Mouse (Mus musculus) ES-Bruce4 (cell line): ENCODE measurements at regions not wholly inside any gene's neighbourhood (a gene's known extent, or its start where the extent isn't known, plus 50 kb on each side); places are given as distances from the start of the nearest gene placed in this dataset.
A peak's percentile ranks its signal among the peaks of the same experiment; 100 is the strongest.

Experiments used
- H3K27ac ChIP-seq: 2 replicates; pipeline ENCODE4 v1.5.1; 2012; ENCODE audit warnings: low read length, inconsistent platforms; ENCODE audit not compliant: insufficient read depth
- H3K27me3 ChIP-seq: 2 replicates; pipeline ENCODE4 v1.6.1; 2012; ENCODE audit warnings: mild to moderate bottlenecking, low read length, inconsistent platforms; ENCODE audit not compliant: control insufficient read depth, poor library complexity, insufficient read depth, severe bottlenecking
- H3K36me3 ChIP-seq: 2 replicates; pipeline ENCODE4 v1.6.1; 2012; ENCODE audit warnings: inconsistent platforms, mild to moderate bottlenecking, low read length, moderate library complexity; ENCODE audit not compliant: control insufficient read depth, poor library complexity, insufficient read depth, severe bottlenecking
- H3K4me1 ChIP-seq: one replicate; pipeline ENCODE4 v1.8.1; 2011; ENCODE audit warnings: low read length; ENCODE audit not compliant: control insufficient read depth, insufficient read depth
- H3K4me3 ChIP-seq: 2 replicates; pipeline ENCODE4 v1.5.1; 2011; ENCODE audit warnings: low read depth, mild to moderate bottlenecking, low read length
- H3K9ac ChIP-seq: 2 replicates; pipeline ENCODE4 v1.6.1; 2012; ENCODE audit warnings: low read depth, mild to moderate bottlenecking, inconsistent platforms; ENCODE audit not compliant: poor library complexity, severe bottlenecking
- H3K9me3 ChIP-seq: replicated peaks from 2 replicates; pipeline ENCODE4 v1.6.1; 2012; ENCODE audit warnings: mild to moderate bottlenecking, low read length, inconsistent platforms; ENCODE audit not compliant: control insufficient read depth, poor library complexity, insufficient read depth, severe bottlenecking
- CTCF ChIP-seq: IDR thresholded peaks from one replicate; pipeline ENCODE4 v1.8.1; 2011; ENCODE audit warnings: low read depth, low read length
- EP300 ChIP-seq: IDR thresholded peaks from 2 replicates; pipeline ENCODE4 v1.6.1; 2011; ENCODE audit warnings: low read depth, low read length; ENCODE audit not compliant: insufficient read depth
- POLR2A ChIP-seq: IDR thresholded peaks from one replicate; pipeline ENCODE4 v1.8.1; 2011; ENCODE audit warnings: low read length; ENCODE audit not compliant: insufficient read depth

DNA sequence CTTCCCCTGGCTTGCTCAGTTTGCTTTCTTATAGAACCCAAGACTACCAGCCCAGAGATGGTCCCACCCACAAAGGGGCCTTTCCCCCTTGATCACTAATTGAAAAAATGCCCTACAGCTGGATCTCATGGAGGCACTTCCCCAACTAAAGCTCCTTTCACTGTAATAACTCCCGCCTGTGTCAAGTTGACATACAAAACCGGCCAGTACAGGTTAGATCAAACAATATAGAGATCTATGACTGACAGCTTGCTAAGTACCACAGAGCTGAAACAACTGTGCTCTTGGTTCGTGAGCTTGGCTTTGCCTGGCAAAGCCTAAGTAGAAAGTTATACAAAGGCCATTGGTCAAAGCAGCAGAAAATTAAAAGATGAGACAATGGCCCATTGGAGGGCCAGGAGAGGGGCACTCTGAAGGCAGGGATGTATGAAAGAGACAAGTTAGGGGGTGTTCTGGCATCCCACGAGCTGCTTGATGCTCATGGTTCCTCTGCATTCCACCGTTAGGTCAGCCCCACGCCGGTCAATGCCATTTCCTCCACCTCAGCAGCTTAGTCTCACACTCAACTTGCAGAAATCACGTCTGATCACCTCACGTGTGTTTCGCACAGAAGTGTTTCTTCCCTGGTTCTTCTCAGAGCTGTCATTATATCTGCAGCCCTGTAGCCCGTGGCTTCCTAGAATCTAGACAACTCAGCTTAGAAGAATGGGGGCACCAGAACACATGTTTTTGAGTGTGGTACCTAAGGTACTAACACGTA, 87.5 kb upstream of the Zfp648 start:
- no peaks in the 10 kb centered on the region for H3K27me3 ChIP-seq
- H3K9me3 ChIP-seq: no peaks in the 10 kb centered on the region
- TF ChIP-seq POLR2A (no peak), EP300 (no peak), CTCF (no peak)
- no peak overlapping the region for H3K4me3 ChIP-seq
- no peaks in the 10 kb centered on the region for H3K4me1 ChIP-seq
- H3K9ac ChIP-seq: no peak overlapping the region
- H3K36me3 ChIP-seq: no peaks in the 10 kb centered on the region
- H3K27ac ChIP-seq: no peak overlapping the region

DNA sequence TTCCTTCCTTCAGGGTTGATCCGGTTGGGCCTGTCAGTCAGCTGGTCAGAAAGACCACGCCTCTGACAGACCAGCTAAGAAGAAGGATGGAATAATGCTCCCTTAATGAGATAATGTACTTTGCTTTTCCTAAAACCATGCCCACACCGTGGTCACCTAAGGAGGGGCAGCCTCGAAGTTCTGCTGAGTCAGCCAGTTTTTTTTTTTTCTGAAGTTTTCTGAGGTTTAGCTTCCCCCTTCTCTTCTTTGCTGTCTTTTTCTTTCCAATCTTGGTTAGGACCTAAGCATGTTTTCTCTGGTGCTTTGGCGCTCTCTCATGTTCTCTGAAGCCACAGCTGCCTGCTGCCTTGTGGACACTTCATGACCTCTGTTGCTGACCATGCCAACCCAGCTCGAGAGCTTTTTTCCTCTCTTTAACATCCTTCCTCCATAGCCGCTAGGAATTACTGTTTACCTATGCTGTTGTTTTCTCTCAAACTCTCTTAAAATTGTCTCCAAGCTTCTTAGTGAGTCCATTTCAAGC, 84.7 kb upstream of the Zfp648 start:
- Histone ChIP-seq H3K9ac (no peak overlapping the region), H3K4me1 (no peaks in the 10 kb centered on the region), H3K27me3 (no peaks in the 10 kb centered on the region), H3K9me3 (no peaks in the 10 kb centered on the region), H3K27ac (no peak overlapping the region), H3K4me3 (no peak overlapping the region), H3K36me3 (no peaks in the 10 kb centered on the region)
- TF ChIP-seq POLR2A: no peak
- no peak for TF ChIP-seq EP300
- no peak for TF ChIP-seq CTCF

DNA sequence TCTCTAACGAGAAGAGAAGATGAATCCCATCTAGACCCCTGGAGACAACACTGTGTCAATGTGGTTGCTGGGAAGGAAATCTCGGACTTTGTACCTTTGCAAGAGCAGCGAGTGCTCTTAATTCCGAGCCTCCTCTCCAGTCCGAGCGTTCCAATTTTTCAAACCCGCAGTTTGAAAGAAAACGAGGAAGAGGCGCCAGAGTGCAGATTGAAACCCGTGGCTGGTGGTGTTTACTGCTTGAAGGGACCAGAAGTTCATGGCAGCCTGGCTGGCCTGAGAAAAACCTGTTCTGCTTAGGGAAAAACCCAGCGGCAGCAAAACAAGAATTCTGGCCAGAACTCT, 83.7 kb upstream of the Zfp648 start:
- Histone ChIP-seq H3K4me3 (0 out of 2 replicates have a peak overlapping the region, but pooled peaks have one; percentile 14), H3K9me3 (no peaks in the 10 kb centered on the region), H3K4me1 (no peaks in the 10 kb centered on the region), H3K36me3 (no peaks in the 10 kb centered on the region), H3K9ac (peak overlapping the region; percentile 47), H3K27me3 (no peaks in the 10 kb centered on the region), H3K27ac (no peak overlapping the region)
- no peak for TF ChIP-seq EP300
- TF ChIP-seq CTCF: no peak
- TF ChIP-seq POLR2A: no peak

DNA sequence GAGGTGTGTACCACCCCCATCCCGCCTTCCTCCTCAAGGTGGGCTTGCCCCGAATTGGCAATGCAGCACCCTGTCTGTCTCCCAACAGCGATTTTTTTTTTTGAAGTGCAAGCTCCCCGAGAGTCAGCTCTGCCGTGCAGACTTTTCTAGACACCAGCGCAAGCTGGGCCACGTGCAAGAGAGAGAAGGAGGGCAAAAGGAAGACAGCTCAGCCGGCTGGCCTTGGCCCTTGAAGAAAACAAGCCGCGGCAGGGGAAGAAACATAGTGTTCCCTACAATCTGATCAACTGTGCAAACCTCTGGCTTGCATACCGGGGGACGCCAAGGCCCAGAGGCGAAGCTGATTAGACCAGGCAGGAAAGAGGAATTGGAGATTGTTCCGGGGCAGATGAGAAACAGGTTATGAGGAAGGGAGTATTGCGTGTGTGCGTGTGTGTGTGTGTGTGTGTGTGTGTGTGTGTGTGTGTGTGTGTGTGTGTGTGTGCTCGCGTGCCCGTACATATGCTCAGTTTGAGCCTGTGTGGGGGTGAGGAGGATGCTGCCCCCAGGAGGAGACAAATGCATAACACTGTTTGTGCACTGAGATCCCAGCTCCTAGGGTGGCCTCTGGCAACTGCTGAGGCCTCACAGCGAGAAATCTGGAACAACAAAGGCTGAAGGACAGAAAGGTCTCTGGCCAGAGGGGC, 83.2 kb upstream of the Zfp648 start:
- no peaks in the 10 kb centered on the region for H3K36me3 ChIP-seq
- no peaks in the 10 kb centered on the region for H3K9me3 ChIP-seq
- no peak overlapping the region for H3K27ac ChIP-seq
- H3K27me3 ChIP-seq: no peaks in the 10 kb centered on the region
- TF ChIP-seq CTCF: peak; percentile 56
- 0 out of 2 replicates have a peak, but pooled peaks have one; percentile 43 for TF ChIP-seq EP300
- TF ChIP-seq POLR2A: no peak
- 0 out of 2 replicates have a peak overlapping the region, but pooled peaks have one; percentile 14 for H3K4me3 ChIP-seq
- no peaks in the 10 kb centered on the region for H3K4me1 ChIP-seq
- H3K9ac ChIP-seq: peak overlapping the region; percentile 47

DNA sequence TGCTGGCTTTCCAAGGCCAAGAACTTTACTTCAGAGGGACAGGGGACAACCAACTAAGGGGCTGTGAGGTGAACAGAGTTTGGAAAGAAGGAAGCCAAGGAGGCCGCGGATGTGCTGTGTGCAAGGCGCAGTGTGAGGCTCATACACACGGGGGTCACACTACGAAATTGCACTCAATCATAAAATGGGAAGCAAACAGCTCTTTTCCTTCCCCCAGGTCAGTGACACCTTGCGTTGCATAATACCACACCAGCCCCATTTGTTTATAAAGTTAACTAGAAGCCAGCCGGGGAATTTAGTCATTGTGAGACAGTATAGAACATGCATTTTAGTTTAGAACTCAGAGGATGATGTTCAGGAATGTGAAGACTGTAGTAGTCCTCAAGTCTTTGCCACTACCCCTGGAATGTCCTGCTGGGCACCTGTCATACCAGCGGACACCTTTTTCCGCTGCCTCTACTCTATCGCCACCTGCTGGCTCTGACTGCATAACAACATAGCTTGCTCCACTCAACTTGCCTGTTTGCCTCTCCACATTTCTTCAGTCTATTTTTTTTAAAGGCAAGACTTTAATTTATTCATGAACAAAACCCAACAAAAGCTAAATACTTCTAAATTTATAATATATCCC, 82.5 kb upstream of the Zfp648 start:
- Histone ChIP-seq H3K27ac (no peak overlapping the region), H3K27me3 (no peaks in the 10 kb centered on the region), H3K4me1 (no peaks in the 10 kb centered on the region), H3K4me3 (no peak overlapping the region), H3K36me3 (no peaks in the 10 kb centered on the region), H3K9ac (no peak overlapping the region), H3K9me3 (no peaks in the 10 kb centered on the region)
- TF ChIP-seq POLR2A: no peak
- TF ChIP-seq CTCF: peak; percentile 88
